Mouse (Mus musculus) urinary bladder, postnatal 36 days (tissue): ENCODE measurements at regions not wholly inside any gene's neighbourhood (a gene's known extent, or its start where the extent isn't known, plus 50 kb on each side); places are given as distances from the start of the nearest gene placed in this dataset.

Experiments used
- DNase-seq, 2 experiments: peaks; one replicate each; pipeline ENCODE4 v3.0.0; 2022; ENCODE audit warnings: low spot score in 2 of 2, mixed read lengths in 1 of 2

GRCm38 (mm10) chr7:82921722-82922121 is 54.6 kb downstream of the Mex3b start:
- DNase-seq: no peak

- no peak for DNase-seq
Observed at GRCm38 (mm10) chr7:82923220-82924071, 56.3 kb downstream of the Mex3b start.

GRCm38 (mm10) chr7:82924092-82924491 is 57.0 kb downstream of the Mex3b start:
- no peak for DNase-seq

GRCm38 (mm10) chr7:82938311-82938710 is 71.2 kb downstream of the Mex3b start:
- no peak for DNase-seq

GRCm38 (mm10) chr7:82939536-82939935 is 72.4 kb downstream of the Mex3b start:
- DNase-seq: no peak

- no peak for DNase-seq
Observed at GRCm38 (mm10) chr7:82943376-82943775, 76.2 kb downstream of the Mex3b start.

GRCm38 (mm10) chr7:82943797-82944196 is 76.7 kb downstream of the Mex3b start:
- DNase-seq: no peak

- no peak for DNase-seq
Observed at GRCm38 (mm10) chr7:82949372-82949771, 82.2 kb downstream of the Mex3b start.

- DNase-seq: no peak
Observed at GRCm38 (mm10) chr7:82957208-82957977, 90.3 kb downstream of the Mex3b start.

GRCm38 (mm10) chr7:82970599-82970998 is 103.5 kb downstream of the Mex3b start:
- no peak for DNase-seq

GRCm38 (mm10) chr7:82971244-82971643 is 104.1 kb downstream of the Mex3b start:
- no peak for DNase-seq

GRCm38 (mm10) chr7:82972214-82973006 is 105.3 kb downstream of the Mex3b start:
- DNase-seq: no peak

GRCm38 (mm10) chr7:82990708-82991107 is 123.6 kb downstream of the Mex3b start:
- no peak for DNase-seq

GRCm38 (mm10) chr7:82993136-82993535 is 126.0 kb downstream of the Mex3b start:
- no peak for DNase-seq

- DNase-seq: no peak
Observed at GRCm38 (mm10) chr7:82998848-82999247, 131.7 kb downstream of the Mex3b start.

- no peak for DNase-seq
Observed at GRCm38 (mm10) chr7:83007540-83007939, 140.4 kb downstream of the Mex3b start.

- no peak for DNase-seq
Observed at GRCm38 (mm10) chr7:83012145-83012544, 145.0 kb downstream of the Mex3b start.

GRCm38 (mm10) chr7:83014725-83015690 is 147.9 kb downstream of the Mex3b start:
- no peak for DNase-seq

GRCm38 (mm10) chr7:83015756-83016155 is 148.6 kb downstream of the Mex3b start:
- no peak for DNase-seq

GRCm38 (mm10) chr7:83016566-83016965 is 149.4 kb downstream of the Mex3b start:
- DNase-seq: no peak

- DNase-seq: no peak
Observed at GRCm38 (mm10) chr7:83020584-83020983, 153.5 kb downstream of the Mex3b start.
